Mouse (Mus musculus): ENCODE results near the gene Prpf18. TPM values are rescaled to one million over a fixed set of nuclear protein-coding genes. Genes with fewer than 3 reads are reported as not detected.

The Prpf18 gene
- total and polyA plus RNA-seq, 3 experiments, result 23.8 to 37.6 (median 35.0) TPM

- Histone ChIP-seq H3K79me2 (replicated peaks; ENCODE audit: control insufficient read depth, extremely low read depth, insufficient read depth, poor library complexity, severe bottlenecking) (no peaks in the 10 kb centered on the region), H3K4me3 (replicated peaks in 1 of 3; ENCODE audit: low read depth in 2 of 3, low read length in 2 of 3, poor library complexity in 1 of 3) (no peak overlapping the region), H3K27ac (ENCODE audit: insufficient read depth, low read depth) (no peak overlapping the region), H3K4me2 (ENCODE audit: insufficient read depth, low read depth, poor library complexity, severe bottlenecking) (no peak overlapping the region), H3K9me3 (replicated peaks; ENCODE audit: low read length) (no peaks in the 10 kb centered on the region), H3K4me1 (ENCODE audit: control insufficient read depth in 1 of 2, insufficient read depth in 2 of 2) (peaks cover 5 to 21% of the 10 kb centered on the region in 2 experiments; a peak in 3 of 4 replicates), H3K36me3 (replicated peaks in 1 of 2; ENCODE audit: control insufficient read depth in 1 of 2, insufficient read depth in 1 of 2, low read length in 1 of 2) (peaks cover 0 to 12% of the 10 kb centered on the region in 2 experiments), H3K9ac (ENCODE audit: insufficient read depth, low read depth) (no peak overlapping the region), H3K27me3 (replicated peaks) (no peaks in the 10 kb centered on the region)
- DNase-seq (ENCODE audit: extremely low read depth), result no peak
- dilution Hi-C loops (cut with MboI; ENCODE audit: extremely low pct_ligation_motif_present, extremely low pct_unique_long_range_greater_than_20kb, low sequenced_read_pairs), result no loop called here
- TF ChIP-seq ETS1 (conservative IDR thresholded peaks at IDR 0.05; ENCODE audit: low read depth, low read length), result no peak
- TF ChIP-seq POLR2AphosphoS2 (IDR thresholded peaks at IDR 0.05; ENCODE audit: low read depth, low read length), result no peak
- TF ChIP-seq BHLHE40 (IDR thresholded peaks at IDR 0.05; ENCODE audit: low read depth, low read length), result no peak
- TF ChIP-seq JUND (conservative IDR thresholded peaks at IDR 0.05; ENCODE audit: low read depth, low read length), result no peak
- no peak for TF ChIP-seq ZC3H11A (IDR thresholded peaks at IDR 0.05; ENCODE audit: low read depth, low read length)
- no peak for TF ChIP-seq MAX (IDR thresholded peaks at IDR 0.05; ENCODE audit: low read length)
- TF ChIP-seq MYC (IDR thresholded peaks at IDR 0.05; ENCODE audit: low read depth, low read length), result no peak
- no peak for TF ChIP-seq EP300 (IDR thresholded peaks at IDR 0.05; ENCODE audit: low read length)
- no peak for TF ChIP-seq GABPA (IDR thresholded peaks at IDR 0.05; ENCODE audit: insufficient replicate concordance, low read depth, low read length)
- TF ChIP-seq USF1 (IDR thresholded peaks at IDR 0.05; ENCODE audit: low read depth, low read length), result no peak
- no peak for TF ChIP-seq E2F4 (IDR thresholded peaks at IDR 0.05; ENCODE audit: insufficient replicate concordance, low read depth, low read length)
- TF ChIP-seq CTCF (conservative IDR thresholded peaks at IDR 0.05 in 1 of 2, IDR thresholded peaks at IDR 0.05 in 1 of 2; ENCODE audit: low read depth in 2 of 2, low read length in 2 of 2), result no peak
- TF ChIP-seq JUN (IDR thresholded peaks at IDR 0.05; ENCODE audit: insufficient read depth, low read depth, low read length), result no peak
- TF ChIP-seq RAD21 (IDR thresholded peaks at IDR 0.05; ENCODE audit: low read depth, low read length), result no peak
- no peak for TF ChIP-seq CHD2 (IDR thresholded peaks at IDR 0.05; ENCODE audit: low read length)
- in situ Hi-C loops (cut with MboI; ENCODE audit: low pct_ligation_motif_present, low pct_unique_long_range_greater_than_20kb, low sequenced_read_pairs), result loop anchor here (10.0 kb wide), 1 partner anchor 99 kb away; no protein-coding TSS in a partner anchor
Observed at GRCm38 (mm10) chr2:4603361-4603945, 48.5 kb downstream of the Prpf18 start.

DNA sequence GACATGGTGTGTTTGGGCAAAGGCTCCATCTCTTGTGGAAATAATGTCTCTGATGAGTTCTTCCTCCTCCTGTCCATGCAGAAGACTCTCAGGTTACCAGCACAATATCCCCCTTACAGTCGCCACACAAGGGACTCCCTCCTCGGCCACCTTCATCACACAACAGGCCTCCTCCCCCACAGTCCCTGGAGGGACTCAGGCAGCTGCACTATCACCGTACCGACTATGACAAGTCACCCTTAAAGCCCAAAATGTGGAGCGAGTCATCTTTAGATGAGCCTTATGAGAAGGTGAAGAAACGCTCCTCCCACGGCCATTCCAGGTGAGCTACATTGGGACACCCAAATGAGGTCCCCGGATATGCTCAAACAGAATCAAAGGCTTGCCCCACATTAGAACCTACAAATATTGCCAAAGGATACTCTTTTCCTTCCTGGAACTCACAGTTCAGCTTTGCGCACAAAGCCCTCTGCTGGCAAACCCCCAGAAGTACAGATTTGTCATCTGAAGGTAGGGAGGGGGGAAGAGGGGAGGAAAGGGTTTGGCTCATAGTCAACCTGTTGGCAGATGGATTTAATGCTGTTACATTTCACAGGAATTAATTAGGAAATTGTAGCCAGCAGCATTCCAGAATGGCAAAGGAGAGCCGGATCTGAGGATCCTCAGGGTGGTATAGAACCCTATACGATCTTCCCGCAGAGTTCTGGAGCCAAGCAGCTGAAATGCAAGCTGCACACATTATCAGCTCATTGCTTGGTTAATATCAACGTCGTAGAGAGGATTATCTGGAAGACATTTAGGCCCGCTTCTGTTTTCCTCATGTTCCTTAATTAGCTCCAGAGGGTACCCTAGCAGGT lies 50.7 kb downstream of the Prpf18 start:
- in situ Hi-C loops (cut with MboI; ENCODE audit: low pct_ligation_motif_present, low pct_unique_long_range_greater_than_20kb, low sequenced_read_pairs), result loop anchor here (10.0 kb wide), 1 partner anchor 96 kb away; no protein-coding TSS in a partner anchor
- H3K4me2 ChIP-seq (ENCODE audit: insufficient read depth, low read depth, poor library complexity, severe bottlenecking), result peak overlapping the region; percentile 71
- H3K36me3 ChIP-seq (replicated peaks in 1 of 2; ENCODE audit: control insufficient read depth in 1 of 2, insufficient read depth in 1 of 2, low read length in 1 of 2), result peaks cover 0 to 12% of the 10 kb centered on the region in 2 experiments

More for the DNA sequence above, 50.7 kb downstream of the Prpf18 start:
- TF ChIP-seq MAZ (IDR thresholded peaks at IDR 0.05; ENCODE audit: low read depth, low read length) (peak; percentile 76), IRF4 (IDR thresholded peaks at IDR 0.05; ENCODE audit: low read depth, low read length) (0 out of 2 replicates have a peak, but pooled peaks have one; percentile 21), POLR2AphosphoS2 (IDR thresholded peaks at IDR 0.05; ENCODE audit: low read depth, low read length) (no peak), NELFE (IDR thresholded peaks at IDR 0.05; ENCODE audit: low read depth, low read length) (0 out of 2 replicates have a peak, but pooled peaks have one; percentile 33), PAX5 (IDR thresholded peaks at IDR 0.05; ENCODE audit: low read length) (no peak), BHLHE40 (IDR thresholded peaks at IDR 0.05; ENCODE audit: low read depth, low read length) (no peak), ZC3H11A (IDR thresholded peaks at IDR 0.05; ENCODE audit: low read depth, low read length) (0 out of 2 replicates have a peak, but pooled peaks have one; percentile 11), JUN (IDR thresholded peaks at IDR 0.05; ENCODE audit: insufficient read depth, low read depth, low read length) (no peak), EP300 (IDR thresholded peaks at IDR 0.05; ENCODE audit: low read length) (no peak), USF2 (conservative IDR thresholded peaks at IDR 0.05; ENCODE audit: low read depth, low read length) (no peak), ELF1 (IDR thresholded peaks at IDR 0.05; ENCODE audit: low read depth, low read length) (peak; percentile 47; the same call in 1 of the 2 replicates), E2F4 (IDR thresholded peaks at IDR 0.05; ENCODE audit: insufficient replicate concordance, low read depth, low read length) (no peak), CTCF (conservative IDR thresholded peaks at IDR 0.05 in 1 of 2, IDR thresholded peaks at IDR 0.05 in 1 of 2; ENCODE audit: low read depth in 2 of 2, low read length in 2 of 2) (peak; percentile 39 to 84; a peak in 3 of 4 replicates), HCFC1 (IDR thresholded peaks at IDR 0.05; ENCODE audit: low read depth, low read length) (no peak), RAD21 (IDR thresholded peaks at IDR 0.05; ENCODE audit: low read depth, low read length) (peak; percentile 66), ETS1 (conservative IDR thresholded peaks at IDR 0.05; ENCODE audit: low read depth, low read length) (no peak), POLR2A (IDR thresholded peaks at IDR 0.05; ENCODE audit: low read depth, low read length) (no peak), SMC3 (IDR thresholded peaks at IDR 0.05; ENCODE audit: low read depth, low read length) (peak; percentile 78), ZMIZ1 (IDR thresholded peaks at IDR 0.05; ENCODE audit: low read depth, low read length) (no peak), GABPA (IDR thresholded peaks at IDR 0.05; ENCODE audit: insufficient replicate concordance, low read depth, low read length) (no peak), JUND (conservative IDR thresholded peaks at IDR 0.05; ENCODE audit: low read depth, low read length) (no peak)
- H3K79me2 ChIP-seq (replicated peaks; ENCODE audit: control insufficient read depth, extremely low read depth, insufficient read depth, poor library complexity, severe bottlenecking), result no peaks in the 10 kb centered on the region
- H3K9ac ChIP-seq (ENCODE audit: insufficient read depth, low read depth), result no peak overlapping the region
- DNase-seq (ENCODE audit: extremely low read depth), result peak; percentile 56
- H3K27ac ChIP-seq (ENCODE audit: insufficient read depth, low read depth), result no peak overlapping the region
- dilution Hi-C loops (cut with MboI; ENCODE audit: extremely low pct_ligation_motif_present, extremely low pct_unique_long_range_greater_than_20kb, low sequenced_read_pairs), result no loop called here
- H3K27me3 ChIP-seq (replicated peaks), result no peaks in the 10 kb centered on the region
- no peaks in the 10 kb centered on the region for H3K9me3 ChIP-seq (replicated peaks; ENCODE audit: low read length)
- no peak overlapping the region for H3K4me3 ChIP-seq (replicated peaks in 1 of 3; ENCODE audit: low read depth in 2 of 3, low read length in 2 of 3, poor library complexity in 1 of 3)
- peaks cover 5 to 12% of the 10 kb centered on the region in 2 experiments; a peak in 3 of 4 replicates for H3K4me1 ChIP-seq (ENCODE audit: control insufficient read depth in 1 of 2, insufficient read depth in 2 of 2)

Data from CH12.LX (cell line).